Mouse (Mus musculus) limb, embryonic 13.5 days (tissue): Measurements from ENCODE around the gene A030005K14Rik. TPM values are rescaled to one million over a fixed set of nuclear protein-coding genes. Genes with fewer than 3 reads are reported as not detected.

ENCODE experiments used
- ATAC-seq: fragments of 200-750 bp; cut with Nextera tagmentation; 2 replicates; pipeline ENCODE4 v1.8.0; 2017; ENCODE audit warnings: low read depth, moderate number of reproducible peaks, moderate TSS enrichment; ENCODE audit not compliant: low FRiP score
- H3K27ac ChIP-seq: fragments of 300-500 bp; sonication (generic); 2 replicates; pipeline ENCODE4 v1.5.1; 2015; ENCODE audit warnings: inconsistent platforms, mild to moderate bottlenecking, moderate library complexity
- H3K27me3 ChIP-seq: fragments of 300-500 bp; sonication (generic); 2 replicates; pipeline ENCODE4 v1.6.1; 2015; ENCODE audit warnings: mild to moderate bottlenecking, inconsistent platforms
- H3K36me3 ChIP-seq: fragments of 300-500 bp; sonication (generic); 2 replicates; pipeline ENCODE4 v1.6.1; 2015; ENCODE audit warnings: inconsistent platforms, mild to moderate bottlenecking, moderate library complexity
- H3K4me1 ChIP-seq: fragments of 300-500 bp; sonication (generic); 2 replicates; pipeline ENCODE4 v1.6.1; 2015; ENCODE audit warnings: inconsistent platforms
- H3K4me2 ChIP-seq: fragments of 300-500 bp; sonication (generic); replicated peaks from 2 replicates; pipeline ENCODE4 v1.6.1; 2015; ENCODE audit warnings: inconsistent platforms, mild to moderate bottlenecking, moderate library complexity
- H3K4me3 ChIP-seq: fragments of 300-500 bp; sonication (generic); 2 replicates; pipeline ENCODE4 v1.5.1; 2015; ENCODE audit warnings: moderate library complexity, mild to moderate bottlenecking, inconsistent platforms
- H3K9ac ChIP-seq: fragments of 300-500 bp; sonication (generic); 2 replicates; pipeline ENCODE4 v1.6.1; 2015; ENCODE audit warnings: mild to moderate bottlenecking, inconsistent platforms
- H3K9me3 ChIP-seq: fragments of 300-500 bp; sonication (generic); 2 replicates; pipeline ENCODE4 v1.6.1; 2016; ENCODE audit warnings: inconsistent platforms
- WGBS: fragments of 180-500 bp; shearing (Covaris S2); methylation state at CpG from one replicate; pipeline ENCODE4 v1.1.7; 2015; 5-methylcytosine and 5-hydroxymethylcytosine counted together
- polyA plus RNA-seq: library from polyadenylated mRNA; unstranded; fragments of >200 nt; fragmentation: Nextera tagmentation; extraction: Ambion mirVana; gene quantifications from 2 replicates; pipeline ENCODE4 v1.2.1, GENCODE M21; 2015

A030005K14Rik gene
- polyA plus RNA-seq: not detected in 2 replicates

DNA sequence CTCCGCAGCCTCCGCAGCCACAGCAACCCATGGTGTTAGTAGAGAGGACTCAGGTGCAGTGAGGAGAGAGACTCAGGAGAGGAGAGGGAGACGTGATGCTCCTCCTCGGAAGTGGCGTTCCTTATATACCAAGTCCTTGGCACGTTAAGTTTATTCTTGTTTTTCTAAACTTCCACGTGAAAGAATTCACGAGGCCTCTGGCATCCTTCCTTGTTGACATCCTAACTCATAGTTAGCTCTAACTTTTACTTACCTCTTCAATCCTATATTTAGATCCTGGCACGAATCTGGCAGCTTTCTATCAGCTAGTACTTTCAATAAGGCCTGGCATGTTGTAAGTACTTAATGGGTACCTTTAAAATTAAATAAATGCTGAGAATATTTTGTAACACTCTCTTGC, at the start of gene A030005K14Rik:
Gene A030005K14Rik (minus strand): TSS at position 101 of the 400 bp plus-strand sequence.
- no peak for ATAC-seq
- Histone ChIP-seq H3K36me3 (no peaks in the 10 kb centered on the region), H3K9me3 (no peaks in the 10 kb centered on the region), H3K4me1 (no peaks in the 10 kb centered on the region), H3K9ac (no peak within 1 kb of the TSS), H3K4me2 (no peak within 1 kb of the TSS), H3K27me3 (no peaks in the 10 kb centered on the region), H3K27ac (no peak within 1 kb of the TSS), H3K4me3 (no peak within 1 kb of the TSS)
- 90% methylated on average over 9 of the region's 9 CpGs for WGBS

DNA sequence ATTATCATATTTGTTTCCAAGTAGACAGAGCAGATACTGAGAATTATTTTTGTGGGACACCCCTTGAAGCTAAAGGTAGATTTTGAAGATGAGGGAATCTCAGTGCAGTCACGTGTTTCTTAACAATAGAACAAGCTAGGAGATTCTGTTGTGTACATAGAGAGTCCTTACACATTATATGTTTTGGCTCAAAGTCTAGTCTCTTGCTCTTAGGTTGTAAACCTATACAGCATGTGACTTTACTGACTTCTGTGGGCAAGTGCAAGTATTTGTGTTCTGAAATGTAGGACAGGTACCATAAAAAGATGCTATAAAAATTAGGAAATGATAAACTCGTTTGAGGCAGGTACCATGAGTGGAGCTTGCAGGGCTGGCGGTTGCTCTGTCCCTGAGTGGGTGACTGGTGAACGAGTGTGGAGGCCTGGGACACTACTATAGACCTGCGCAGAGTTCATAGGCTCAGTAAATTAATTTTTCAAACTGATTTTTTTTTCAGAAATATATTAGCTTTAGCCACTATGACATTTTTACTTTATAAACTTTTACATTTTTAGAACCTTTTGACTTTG, 48.3 kb upstream of the A030005K14Rik start:
- H3K27ac ChIP-seq: no peak overlapping the region
- no peak overlapping the region for H3K4me3 ChIP-seq
- no peaks in the 10 kb centered on the region for H3K4me1 ChIP-seq
- no peaks in the 10 kb centered on the region for H3K27me3 ChIP-seq
- no peak for ATAC-seq
- WGBS: 78% methylated on average over 5 of the region's 5 CpGs
- no peak overlapping the region for H3K9ac ChIP-seq
- H3K9me3 ChIP-seq: no peaks in the 10 kb centered on the region
- no peaks in the 10 kb centered on the region for H3K36me3 ChIP-seq
- no peak overlapping the region for H3K4me2 ChIP-seq

DNA sequence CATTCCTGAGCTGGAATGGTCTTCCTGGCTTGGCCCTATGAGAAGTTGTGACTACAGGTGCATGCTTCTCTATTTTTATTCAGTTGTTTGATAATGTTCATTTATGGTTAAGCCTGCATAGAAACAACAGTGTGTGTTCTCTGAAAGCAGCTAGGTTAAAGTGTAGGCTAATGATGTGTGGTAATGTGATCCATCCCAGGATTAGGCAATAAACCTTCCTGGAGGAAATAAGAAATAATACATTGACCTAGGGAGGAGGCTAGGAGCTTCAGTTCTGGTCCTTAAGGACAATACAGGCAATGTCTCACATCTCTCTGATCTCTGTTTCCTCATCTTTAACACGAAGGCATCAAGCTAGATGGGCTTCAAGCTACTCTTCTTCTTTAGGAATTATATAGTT, 46.3 kb upstream of the A030005K14Rik start:
- Histone ChIP-seq H3K27ac (no peak overlapping the region), H3K27me3 (no peaks in the 10 kb centered on the region), H3K4me2 (no peak overlapping the region), H3K9ac (no peak overlapping the region), H3K4me3 (no peak overlapping the region), H3K4me1 (0 out of 2 replicates have a peak, but pooled peaks cover 4% of the 10 kb centered on the region), H3K9me3 (no peaks in the 10 kb centered on the region), H3K36me3 (no peaks in the 10 kb centered on the region)
- WGBS: 55% methylated on average over 1 of the region's 1 CpGs
- no peak for ATAC-seq

DNA sequence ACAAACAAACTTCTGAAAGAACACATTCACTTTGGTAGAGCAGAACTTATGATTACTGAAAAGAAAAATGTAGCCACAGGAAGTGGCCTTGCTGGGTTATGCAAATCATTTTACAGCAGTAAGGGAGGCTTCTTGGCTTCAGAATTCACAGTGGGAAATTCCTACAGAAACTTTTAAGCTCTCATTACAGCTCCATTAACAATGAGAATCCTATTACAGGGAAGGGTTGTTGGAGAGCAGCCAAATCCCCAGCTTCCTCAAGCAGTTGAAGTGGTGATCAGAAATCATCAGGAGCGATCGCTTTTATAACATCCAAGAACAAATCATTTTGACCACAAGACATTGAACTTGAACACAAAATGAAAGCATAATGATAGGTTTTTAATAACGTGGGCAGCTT, 42.7 kb upstream of the A030005K14Rik start:
- H3K27me3 ChIP-seq: no peaks in the 10 kb centered on the region
- H3K9me3 ChIP-seq: no peaks in the 10 kb centered on the region
- no peak for ATAC-seq
- no peak overlapping the region for H3K27ac ChIP-seq
- 34% methylated on average over 3 of the region's 3 CpGs for WGBS
- no peak overlapping the region for H3K4me3 ChIP-seq
- H3K9ac ChIP-seq: no peak overlapping the region
- H3K4me2 ChIP-seq: no peak overlapping the region
- peaks cover 8% of the 10 kb centered on the region; the same call in 1 of the 2 replicates for H3K4me1 ChIP-seq
- no peaks in the 10 kb centered on the region for H3K36me3 ChIP-seq

DNA sequence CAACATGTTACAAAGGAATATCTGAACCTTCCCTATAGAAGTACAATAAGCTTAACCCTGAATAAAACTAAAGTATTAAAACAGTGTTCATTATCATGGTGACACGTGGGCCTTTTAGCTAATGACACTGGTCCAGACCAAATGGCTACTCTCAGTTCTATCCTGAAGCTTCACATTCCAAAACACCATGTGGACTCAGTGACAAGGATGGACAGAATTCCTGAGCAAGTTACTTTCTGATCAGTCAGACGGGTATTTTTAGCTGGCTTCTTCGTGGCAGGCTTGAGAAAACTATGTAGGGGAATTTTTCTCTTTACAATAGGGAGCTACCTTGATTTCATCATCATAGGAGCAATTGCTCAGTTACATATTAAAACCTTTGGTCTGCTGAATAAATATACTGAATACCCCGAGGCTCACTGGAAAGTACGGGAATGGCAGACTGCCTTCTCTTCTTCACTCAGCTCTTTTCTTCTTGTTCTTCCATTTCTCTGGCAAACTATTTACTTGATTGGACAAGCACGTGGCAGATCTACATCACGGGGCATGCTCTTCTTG, 40.5 kb upstream of the A030005K14Rik start:
- no peak for ATAC-seq
- H3K9ac ChIP-seq: no peak overlapping the region
- no peak overlapping the region for H3K4me2 ChIP-seq
- H3K9me3 ChIP-seq: no peaks in the 10 kb centered on the region
- H3K27ac ChIP-seq: no peak overlapping the region
- no peaks in the 10 kb centered on the region for H3K27me3 ChIP-seq
- WGBS: 79% methylated on average over 7 of the region's 7 CpGs
- no peaks in the 10 kb centered on the region for H3K36me3 ChIP-seq
- H3K4me1 ChIP-seq: peaks cover 9% of the 10 kb centered on the region; the same call in 1 of the 2 replicates
- H3K4me3 ChIP-seq: no peak overlapping the region

DNA sequence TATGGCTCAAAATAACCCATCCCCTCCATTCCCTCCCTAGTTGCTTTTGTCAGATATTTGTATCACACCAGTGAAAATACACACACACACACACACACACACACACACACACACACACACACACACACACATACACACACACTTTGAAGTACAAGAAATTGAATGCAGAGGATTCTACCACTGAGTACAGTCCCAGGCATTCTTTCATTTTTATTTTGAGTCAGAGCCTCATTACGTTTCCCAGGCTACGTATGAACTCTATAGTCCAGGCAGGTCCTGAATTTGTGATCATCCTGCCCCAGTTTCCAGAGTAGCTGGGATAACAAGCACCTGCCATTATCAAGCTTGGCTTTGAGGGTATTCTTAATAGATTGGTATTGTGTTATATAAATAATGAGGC, 40.0 kb upstream of the A030005K14Rik start:
- ATAC-seq: no peak
- Histone ChIP-seq H3K4me3 (no peak overlapping the region), H3K9me3 (no peaks in the 10 kb centered on the region), H3K27ac (no peak overlapping the region), H3K27me3 (no peaks in the 10 kb centered on the region), H3K4me1 (peaks cover 9% of the 10 kb centered on the region; the same call in 1 of the 2 replicates), H3K36me3 (no peaks in the 10 kb centered on the region), H3K4me2 (no peak overlapping the region), H3K9ac (no peak overlapping the region)
- WGBS: 86% methylated on average over 2 of the region's 2 CpGs

DNA sequence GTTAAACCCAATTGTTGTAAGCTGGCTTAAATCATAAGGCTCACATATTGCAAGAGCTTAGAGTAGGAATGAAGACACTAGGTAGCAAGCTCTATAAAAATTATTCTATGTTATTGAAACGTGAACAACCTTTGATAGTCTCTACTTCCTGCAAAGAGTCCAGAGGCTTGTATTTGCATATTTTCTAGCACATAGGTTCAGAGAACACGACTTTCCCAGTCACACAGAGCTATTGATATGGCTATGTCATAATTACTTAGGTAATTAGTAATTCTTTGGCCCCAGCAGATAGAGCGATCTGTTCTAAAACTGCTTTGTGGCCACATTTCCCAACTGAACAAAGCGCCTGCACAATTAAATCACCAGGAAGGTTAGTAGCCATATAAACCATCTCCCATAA, 37.8 kb upstream of the A030005K14Rik start:
- Histone ChIP-seq H3K36me3 (no peaks in the 10 kb centered on the region), H3K9ac (no peak overlapping the region), H3K4me1 (peaks cover 8% of the 10 kb centered on the region; the same call in 1 of the 2 replicates), H3K4me3 (no peak overlapping the region), H3K27me3 (no peaks in the 10 kb centered on the region), H3K4me2 (no peak overlapping the region), H3K9me3 (no peaks in the 10 kb centered on the region), H3K27ac (no peak overlapping the region)
- no peak for ATAC-seq
- WGBS: 39% methylated on average over 4 of the region's 4 CpGs

DNA sequence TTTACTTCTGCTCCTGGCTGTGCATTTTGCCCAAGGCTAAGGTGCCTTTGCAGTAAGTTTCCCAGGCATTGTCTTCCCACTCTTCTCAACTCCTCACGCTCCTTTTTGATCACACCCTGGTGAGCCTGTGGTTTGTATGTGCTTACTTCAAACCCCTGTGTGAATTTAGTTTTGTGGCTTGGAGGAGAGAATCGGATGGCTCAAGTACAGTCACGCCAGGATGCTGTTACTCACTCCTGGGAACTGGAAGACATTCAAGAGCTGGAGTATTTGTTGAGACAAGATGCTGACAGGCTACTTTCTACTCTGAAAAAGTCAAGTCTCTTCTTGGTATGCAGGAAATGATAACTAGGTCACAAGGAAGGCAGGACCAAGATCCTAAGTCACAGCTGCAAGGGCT, 32.1 kb upstream of the A030005K14Rik start:
- no peak overlapping the region for H3K4me2 ChIP-seq
- no peak for ATAC-seq
- no peak overlapping the region for H3K27ac ChIP-seq
- no peak overlapping the region for H3K9ac ChIP-seq
- H3K9me3 ChIP-seq: no peaks in the 10 kb centered on the region
- no peaks in the 10 kb centered on the region for H3K36me3 ChIP-seq
- WGBS: 74% methylated on average over 3 of the region's 3 CpGs
- no peaks in the 10 kb centered on the region for H3K27me3 ChIP-seq
- no peaks in the 10 kb centered on the region for H3K4me1 ChIP-seq
- no peak overlapping the region for H3K4me3 ChIP-seq

DNA sequence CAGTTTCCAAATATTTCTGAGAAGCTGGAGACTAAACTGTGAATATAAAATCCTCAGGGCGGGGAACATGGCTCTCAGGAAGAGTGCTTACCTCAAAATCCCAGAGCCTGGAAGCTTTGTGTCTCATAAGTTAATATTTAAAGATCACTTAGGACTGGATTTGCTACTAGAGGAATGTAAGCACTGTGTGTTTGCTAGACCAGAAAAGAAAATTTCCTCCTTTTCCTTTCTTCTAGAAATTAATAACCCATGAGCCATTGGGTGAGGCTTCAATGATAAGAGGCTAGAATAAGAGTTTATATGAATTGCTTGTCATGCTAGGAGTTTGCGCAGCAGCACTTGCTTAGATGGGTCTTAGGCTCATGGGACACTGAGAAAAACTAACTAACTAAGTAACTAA, 25.6 kb upstream of the A030005K14Rik start:
- H3K27ac ChIP-seq: no peak overlapping the region
- no peak overlapping the region for H3K4me2 ChIP-seq
- H3K27me3 ChIP-seq: no peaks in the 10 kb centered on the region
- H3K9ac ChIP-seq: no peak overlapping the region
- whole genome bisulfite sequencing: 90% methylated on average over 2 of the region's 2 CpGs
- H3K4me1 ChIP-seq: no peaks in the 10 kb centered on the region
- no peak overlapping the region for H3K4me3 ChIP-seq
- no peaks in the 10 kb centered on the region for H3K9me3 ChIP-seq
- no peaks in the 10 kb centered on the region for H3K36me3 ChIP-seq
- no peak for ATAC-seq

DNA sequence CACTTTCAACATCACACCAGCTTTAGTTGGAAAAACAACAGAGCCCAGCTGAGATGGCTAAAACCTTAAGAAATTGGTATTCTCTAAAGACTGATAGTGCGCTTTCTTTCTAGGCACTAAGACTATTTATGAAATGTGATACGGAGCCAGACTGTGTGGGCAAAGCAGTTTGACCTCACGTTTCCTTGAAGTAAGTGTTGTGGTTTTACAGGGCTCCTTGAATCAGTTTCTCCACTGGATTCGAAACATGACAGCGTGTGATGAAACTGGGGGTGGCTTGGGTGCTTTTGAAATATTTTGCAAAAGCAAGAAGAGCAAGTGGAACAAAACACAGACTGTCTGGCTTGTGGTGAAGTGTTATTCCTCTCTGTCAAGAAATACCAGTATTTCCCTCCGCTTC, 17.8 kb upstream of the A030005K14Rik start:
- Histone ChIP-seq H3K9ac (no peak overlapping the region), H3K4me1 (no peaks in the 10 kb centered on the region), H3K27ac (no peak overlapping the region), H3K4me2 (no peak overlapping the region), H3K27me3 (no peaks in the 10 kb centered on the region), H3K36me3 (no peaks in the 10 kb centered on the region), H3K4me3 (no peak overlapping the region), H3K9me3 (no peaks in the 10 kb centered on the region)
- ATAC-seq: no peak
- WGBS: 77% methylated on average over 6 of the region's 6 CpGs

DNA sequence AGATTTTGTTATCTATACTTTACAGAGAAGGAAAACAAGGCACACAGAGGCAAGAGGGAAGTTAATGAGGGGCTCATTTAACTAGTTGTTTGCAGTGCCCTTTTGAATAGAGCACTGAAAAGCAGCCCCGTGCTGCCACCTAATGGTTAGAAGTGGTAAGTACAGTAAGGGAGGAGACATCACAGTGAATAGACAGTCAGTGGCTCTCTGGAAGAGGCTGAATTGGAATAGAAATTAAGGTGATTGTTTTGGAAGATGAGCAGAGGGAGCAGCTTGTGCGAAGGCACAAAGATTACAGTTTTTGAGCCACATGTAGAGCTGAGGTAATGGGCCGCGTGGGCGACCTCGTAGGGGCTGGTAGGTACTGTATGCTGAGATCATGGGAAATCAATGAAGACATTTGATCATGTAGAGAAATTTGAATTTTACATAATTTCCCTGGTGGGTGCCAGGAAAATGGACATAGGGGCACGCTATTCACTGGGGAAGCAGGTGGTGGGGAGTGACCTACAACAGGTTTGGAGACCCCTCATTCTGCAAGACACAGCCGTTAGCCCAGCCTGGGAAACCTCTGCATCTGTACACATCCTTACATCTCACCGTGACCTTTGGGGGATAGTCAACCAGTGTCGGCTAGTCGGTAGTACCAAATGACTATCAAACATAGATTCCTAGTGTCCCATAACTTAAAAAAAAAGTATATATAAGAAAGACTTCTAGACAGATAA, 17.2 kb upstream of the A030005K14Rik start:
- no peaks in the 10 kb centered on the region for H3K27me3 ChIP-seq
- WGBS: 47% methylated on average over 11 of the region's 11 CpGs
- H3K9me3 ChIP-seq: no peaks in the 10 kb centered on the region
- peak; percentile 72; the same call in 1 of the 2 replicates for ATAC-seq
- H3K4me2 ChIP-seq: peak overlapping the region; percentile 53
- H3K27ac ChIP-seq: no peak overlapping the region
- H3K4me3 ChIP-seq: peak overlapping the region; percentile 28
- H3K9ac ChIP-seq: no peak overlapping the region
- H3K36me3 ChIP-seq: no peaks in the 10 kb centered on the region
- H3K4me1 ChIP-seq: no peaks in the 10 kb centered on the region

DNA sequence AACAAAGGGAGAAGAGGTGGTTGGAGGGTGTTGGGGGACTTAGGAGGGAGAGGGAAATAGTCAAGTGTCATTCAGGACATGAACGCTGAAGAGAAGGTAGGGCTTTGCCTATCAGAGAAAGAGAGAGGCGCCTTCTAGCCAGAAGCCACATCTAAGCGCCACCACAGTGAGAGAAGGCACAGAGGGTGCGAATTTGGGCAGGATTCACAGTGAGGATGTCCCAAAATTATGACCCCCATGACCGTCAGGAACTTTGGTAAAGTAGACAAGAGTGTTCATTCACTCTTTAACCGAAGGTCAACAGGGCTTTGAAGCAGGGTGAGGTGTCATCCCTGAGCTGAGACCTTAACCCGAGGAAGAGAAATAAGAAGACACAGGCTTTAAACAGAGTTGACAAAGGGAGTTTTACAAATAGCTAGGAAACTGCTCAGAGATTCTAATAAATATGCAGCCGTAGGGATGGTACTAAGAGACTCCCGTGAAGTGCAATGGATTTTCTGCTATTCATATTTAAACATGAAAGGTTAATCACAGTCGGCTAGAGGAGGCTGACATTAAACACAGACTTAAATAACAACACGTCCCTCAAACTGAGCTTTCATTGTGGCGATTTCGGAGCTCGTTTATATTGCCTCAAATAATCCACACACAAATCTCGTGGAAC, 16.5 kb upstream of the A030005K14Rik start:
- Histone ChIP-seq H3K27me3 (no peaks in the 10 kb centered on the region), H3K9ac (no peak overlapping the region), H3K4me3 (peak overlapping the region; percentile 28), H3K4me1 (no peaks in the 10 kb centered on the region), H3K36me3 (no peaks in the 10 kb centered on the region), H3K4me2 (peak overlapping the region; percentile 53), H3K27ac (no peak overlapping the region), H3K9me3 (no peaks in the 10 kb centered on the region)
- ATAC-seq: no peak
- whole genome bisulfite sequencing: 43% methylated on average over 15 of the region's 15 CpGs
